Mouse (Mus musculus): Measurements from ENCODE around the gene Clca3a2.

DNA sequence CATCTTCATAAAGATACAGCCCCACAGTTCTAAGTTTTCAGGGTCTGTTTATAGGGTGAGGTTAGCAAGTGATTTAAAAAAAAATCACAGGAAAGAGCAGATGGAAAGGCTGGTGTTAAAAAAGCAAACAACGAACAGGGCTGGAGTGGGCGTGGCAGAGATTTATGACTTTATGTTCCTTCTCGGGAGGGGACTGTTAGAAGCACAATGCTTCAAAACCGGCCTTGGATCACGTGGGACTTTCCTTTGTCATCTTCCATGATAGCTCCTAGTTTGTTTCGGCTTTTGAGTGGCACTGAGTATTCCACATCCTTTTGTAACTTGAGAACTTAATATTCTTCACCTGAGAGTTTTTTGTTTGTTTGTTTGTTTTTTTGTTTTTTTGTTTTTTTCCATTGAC is 57.8 kb downstream of the Clca3a2 start:
- TF ChIP-seq TAL1 (IDR thresholded peaks at IDR 0.05; ENCODE audit: low read length), result no peak
- no peak for TF ChIP-seq GATA1 (IDR thresholded peaks at IDR 0.05; ENCODE audit: low read length)
